Mouse (Mus musculus): ENCODE measurements around the gene Itm2b. TPM values are rescaled to one million over a fixed set of nuclear protein-coding genes. Genes with fewer than 3 reads are reported as not detected.

Gene Itm2b
- total RNA-seq, 2 experiments from 2014 or later, result 792 to 848 TPM

DNA sequence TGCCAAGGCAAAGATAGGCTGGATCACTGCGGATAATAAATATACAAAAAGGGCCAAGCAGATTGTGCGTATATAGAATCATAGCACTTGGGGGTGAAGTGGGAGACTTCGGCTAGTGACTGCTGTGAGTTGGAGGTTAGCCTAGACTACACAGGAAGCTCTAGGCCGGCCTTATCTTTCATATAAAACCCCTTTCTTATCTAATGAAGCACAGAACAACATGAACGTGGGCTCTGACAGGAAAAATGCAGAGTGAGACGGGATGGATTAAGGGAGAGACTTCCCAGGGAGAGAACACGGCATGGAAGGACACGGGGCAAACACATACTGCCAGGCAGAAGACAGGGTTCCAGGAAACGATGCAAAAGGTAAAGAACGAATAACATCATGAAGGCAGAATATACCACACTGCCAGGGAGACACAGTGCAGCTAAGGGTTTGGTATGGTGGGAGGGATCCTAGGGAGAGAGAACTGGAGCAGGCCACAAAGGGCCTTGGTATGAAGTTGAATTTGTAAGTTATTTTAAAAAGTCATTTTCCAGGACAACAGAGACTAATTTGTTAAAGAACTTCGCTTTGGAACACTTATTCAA is 14.9 kb downstream of the Itm2b start:
- no peak for DNase-seq (ENCODE audit: low spot score in 2 of 2)

DNA sequence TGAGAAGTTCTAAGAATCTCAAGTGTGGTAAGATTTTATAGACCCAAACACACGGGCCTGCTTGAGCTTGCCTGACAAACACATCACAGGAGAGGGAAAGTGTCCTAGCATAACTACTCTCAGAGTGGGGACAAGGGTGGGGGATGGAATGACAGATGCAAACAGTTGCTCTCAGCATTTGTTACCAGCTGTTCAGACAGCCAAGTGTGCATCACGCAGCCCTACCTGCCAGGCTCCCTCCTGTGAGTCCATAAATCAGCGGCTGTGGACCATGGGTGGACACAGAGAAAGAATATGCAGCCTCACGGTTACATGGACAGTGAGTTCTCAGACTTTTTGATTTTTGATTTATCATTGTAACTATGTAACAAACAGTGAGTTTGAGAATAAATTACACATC is 15.5 kb downstream of the Itm2b start:
- DNase-seq (ENCODE audit: low spot score in 2 of 2), result no peak

DNA sequence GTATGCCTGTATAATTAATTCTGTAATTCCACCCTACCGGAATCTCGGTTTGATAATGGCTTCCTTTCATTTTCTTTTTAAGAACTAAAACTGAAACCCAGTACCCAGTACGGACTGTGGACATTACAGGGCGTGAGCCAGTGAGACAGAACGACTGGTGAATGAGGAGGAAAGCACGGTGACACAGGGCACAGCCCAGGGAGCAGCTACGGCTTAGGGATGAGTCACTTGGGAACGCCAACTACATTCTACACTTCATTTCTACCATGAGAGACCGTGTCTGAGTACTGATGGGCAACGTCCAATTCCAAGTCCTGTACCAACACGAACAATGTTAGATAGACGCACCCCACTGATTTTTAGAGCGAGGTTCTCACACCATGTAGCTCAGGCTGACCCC is 16.1 kb downstream of the Itm2b start:
- no peak for DNase-seq (ENCODE audit: low spot score in 2 of 2)

DNA sequence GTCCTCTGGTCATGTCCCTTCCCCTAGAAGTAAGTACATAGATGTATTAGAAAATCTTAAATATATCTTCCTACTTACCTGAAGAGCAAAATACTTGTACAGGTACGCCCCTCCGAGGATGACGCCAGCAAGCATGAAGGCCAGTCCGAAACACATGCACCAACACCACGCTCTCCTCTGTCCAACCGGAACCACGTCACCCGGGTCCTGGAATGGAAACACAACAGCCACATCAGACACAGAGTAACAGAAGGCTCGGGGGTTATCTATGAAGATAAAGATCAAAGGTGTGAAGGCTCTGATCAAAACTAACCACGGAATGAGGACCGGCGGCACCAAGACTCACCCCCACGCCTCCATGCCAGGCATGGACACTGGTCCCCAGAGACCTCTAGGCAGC is 16.9 kb downstream of the Itm2b start:
- DNase-seq (ENCODE audit: low spot score in 2 of 2), result no peak

DNA sequence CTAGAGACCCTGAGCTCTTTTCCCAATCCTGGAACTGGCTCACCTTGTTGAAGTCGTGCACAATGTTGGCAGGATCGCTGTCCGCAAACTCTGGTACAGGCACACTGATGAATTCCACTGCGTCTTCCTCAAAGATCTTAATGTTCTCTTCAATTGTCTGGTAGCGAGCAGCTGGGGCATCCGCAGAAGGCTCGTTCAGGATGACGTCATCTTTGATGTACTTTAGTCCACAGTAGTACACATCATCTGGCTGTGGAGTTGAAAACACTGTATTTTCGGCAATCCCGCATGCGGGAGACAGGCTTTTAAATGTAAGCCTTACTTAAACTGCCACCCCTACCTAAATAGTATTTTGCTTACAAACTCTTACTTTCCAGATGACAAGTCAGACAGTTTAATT is 18.8 kb downstream of the Itm2b start:
- no peak for DNase-seq (ENCODE audit: low spot score in 2 of 2)

DNA sequence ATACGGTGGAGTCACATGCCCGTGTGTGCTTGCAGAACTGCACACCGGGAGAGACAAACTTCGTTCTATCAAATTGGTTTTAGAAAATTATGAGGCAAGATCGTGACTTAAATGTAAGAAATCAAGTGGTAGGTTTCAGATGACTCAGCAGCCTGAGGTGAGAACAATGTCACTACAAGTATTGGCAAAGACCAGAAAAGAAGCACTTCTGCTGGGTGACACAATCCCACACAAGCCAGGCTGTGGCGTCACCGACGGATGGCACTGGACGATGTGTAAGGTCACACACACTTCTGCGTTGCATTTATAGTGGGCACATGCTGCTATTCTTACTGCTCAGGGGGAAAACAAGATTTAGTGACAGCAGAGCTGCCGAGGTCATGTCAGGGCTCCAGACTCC is 21.3 kb downstream of the Itm2b start:
- DNase-seq (ENCODE audit: low spot score in 2 of 2), result no peak

DNA sequence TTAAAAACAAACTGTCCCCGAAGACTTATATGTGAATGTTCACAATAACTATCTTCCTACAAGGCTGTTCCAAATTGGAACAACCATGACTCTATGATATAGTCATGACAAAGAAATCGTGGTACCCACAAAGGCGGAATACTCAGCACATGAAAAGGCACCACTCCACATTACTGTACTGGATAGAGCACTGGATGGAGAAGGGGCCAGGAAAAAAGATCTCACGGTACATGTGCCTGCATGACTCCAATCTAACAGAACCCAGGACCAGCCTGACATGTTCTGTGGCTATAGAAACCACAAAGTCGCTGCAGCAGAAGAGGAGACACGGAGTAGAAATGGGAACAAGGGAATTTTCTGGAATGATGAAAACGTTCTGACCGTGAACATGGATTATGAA is 30.4 kb downstream of the Itm2b start:
- no peak for DNase-seq (ENCODE audit: low spot score in 2 of 2)

DNA sequence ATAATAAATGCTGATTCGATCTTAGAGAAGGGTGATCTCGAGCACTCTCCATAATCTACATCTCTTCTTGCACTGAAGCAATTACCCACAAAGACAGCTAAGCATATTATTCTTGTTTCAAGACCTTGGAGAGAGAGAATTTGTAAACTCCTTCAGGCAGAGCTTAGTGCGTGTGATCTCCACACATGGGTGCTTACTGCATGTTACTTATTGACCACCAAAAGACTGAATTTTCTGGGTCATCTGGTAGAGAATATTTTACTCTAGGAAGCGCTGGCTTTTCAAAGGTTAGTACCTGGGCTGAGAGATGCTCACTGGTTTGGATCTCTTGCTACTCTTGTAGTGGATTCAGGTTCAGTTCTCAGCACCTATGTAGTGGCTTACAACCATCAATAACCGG is 34.0 kb downstream of the Itm2b start:
- DNase-seq (ENCODE audit: low spot score in 2 of 2), result no peak

DNA sequence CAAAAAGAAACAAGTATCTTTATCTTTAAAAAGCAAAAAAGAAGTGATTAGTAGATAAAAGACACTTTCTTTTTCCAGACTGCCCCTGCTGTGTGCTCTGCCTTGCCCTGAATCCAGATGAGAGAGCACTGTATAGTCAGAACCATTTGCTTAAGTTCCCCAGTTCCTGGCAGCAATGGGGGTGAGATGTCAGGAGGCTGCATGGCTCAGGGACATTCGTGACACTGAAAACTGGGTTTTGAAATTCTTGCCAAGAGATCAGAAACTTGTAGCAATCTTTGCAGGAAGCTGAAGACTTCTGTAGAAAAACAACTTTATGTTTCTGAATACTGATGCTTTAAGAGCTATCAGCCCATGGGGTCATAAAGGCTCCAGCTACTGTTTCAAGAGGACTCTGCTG is 35.1 kb downstream of the Itm2b start:
- no peak for DNase-seq (ENCODE audit: low spot score in 2 of 2)

DNA sequence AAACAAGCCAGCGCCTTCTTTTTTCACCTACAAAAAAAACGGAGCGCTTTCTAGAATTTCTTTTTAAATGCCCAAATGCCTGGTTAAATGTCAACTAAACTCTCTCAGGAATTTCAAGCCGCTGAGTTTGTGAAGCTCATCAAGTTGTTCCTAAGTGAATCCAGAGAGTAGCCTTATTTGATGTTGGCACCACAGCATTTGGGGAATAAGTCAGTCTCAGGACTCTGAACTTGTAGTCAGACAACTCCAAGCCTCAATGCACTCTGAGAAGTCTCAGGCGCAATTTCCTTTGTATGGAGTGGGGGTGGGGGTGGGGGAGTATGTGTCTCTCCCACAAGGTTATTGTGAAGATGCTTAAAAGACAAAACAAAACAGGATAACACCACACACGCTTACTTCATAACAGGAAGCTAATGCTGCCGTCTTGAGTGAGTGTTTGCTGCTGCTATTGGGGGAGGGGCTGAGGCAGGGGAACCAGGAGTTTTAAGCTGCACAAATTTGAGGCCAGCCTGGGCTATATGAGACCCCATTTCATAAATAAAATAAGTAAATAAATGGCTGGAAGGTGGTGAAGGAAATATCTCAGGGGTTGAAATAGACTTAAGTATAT is 35.9 kb downstream of the Itm2b start:
- no peak for DNase-seq (ENCODE audit: low spot score in 2 of 2)

DNA sequence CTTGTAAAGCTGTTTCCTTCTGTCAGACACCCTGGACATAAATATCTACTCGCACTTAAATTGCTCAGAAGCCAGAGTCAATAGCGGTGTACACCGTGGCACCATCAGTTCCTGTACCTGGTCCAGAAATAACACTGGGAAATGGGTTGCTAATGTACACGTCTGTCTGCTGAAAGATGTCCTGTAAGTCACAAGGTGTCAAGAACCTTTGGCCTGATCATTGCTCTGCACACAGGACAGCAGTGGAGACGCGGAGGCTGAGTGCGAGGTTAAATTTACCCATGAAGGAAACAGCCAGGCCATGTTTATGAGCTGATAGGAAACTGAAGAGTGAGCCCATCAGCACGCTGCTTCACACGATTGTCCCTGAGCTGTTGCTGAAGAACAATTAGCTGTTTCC is 37.8 kb downstream of the Itm2b start:
- no peak for DNase-seq (ENCODE audit: low spot score in 2 of 2)

DNA sequence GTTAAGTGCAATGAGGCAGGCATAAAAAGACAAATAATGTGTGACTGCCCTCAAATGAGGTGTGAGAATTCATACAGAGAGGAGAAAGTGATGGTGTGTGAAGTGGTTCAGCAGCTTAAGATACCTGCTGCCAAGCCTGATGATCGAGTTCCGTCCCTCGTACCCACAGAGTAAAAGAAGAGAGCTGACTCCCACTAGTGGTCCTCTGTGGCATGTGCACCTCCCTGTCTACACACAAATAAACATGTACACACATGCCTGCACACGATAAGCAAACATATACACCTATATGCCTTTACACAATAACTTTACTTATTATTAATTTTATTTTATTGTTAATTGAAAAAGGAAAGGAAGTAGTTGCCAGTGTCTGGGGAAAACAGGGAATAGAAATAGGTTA is 39.5 kb downstream of the Itm2b start:
- no peak for DNase-seq (ENCODE audit: low spot score in 2 of 2)

DNA sequence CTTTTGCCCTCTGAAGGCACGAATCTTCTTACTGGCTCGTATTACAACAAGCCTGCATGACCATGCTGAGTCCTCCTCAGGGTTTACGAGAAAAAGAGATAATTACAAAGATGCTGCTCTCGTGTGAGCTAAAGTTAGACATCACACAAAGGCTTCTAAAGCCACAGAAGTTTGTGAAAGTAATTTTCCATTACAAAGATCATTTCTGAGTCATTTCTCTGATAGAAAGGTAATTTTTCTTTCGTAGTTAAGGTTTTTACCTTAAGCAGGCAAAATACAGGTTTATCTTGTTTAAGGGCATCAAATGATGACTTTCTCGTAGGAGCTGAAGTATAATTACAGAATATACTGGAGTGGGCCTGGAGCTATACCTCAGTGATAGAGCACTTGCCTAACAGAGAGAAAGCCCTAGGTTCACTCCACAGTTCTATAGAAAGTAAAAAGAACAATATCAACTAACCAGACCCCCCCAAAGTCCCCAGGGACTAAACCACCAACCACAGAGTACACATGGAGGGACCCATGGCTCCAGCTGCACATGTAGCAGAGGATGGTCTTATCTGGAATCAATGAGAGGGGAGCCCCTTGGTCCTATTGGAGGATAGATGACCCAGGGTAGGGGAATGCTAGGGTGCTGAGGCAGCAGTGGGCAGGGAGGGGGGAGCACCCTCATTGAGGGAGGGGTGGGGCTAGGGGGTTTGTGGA is 44.9 kb downstream of the Itm2b start:
- DNase-seq (ENCODE audit: low spot score in 2 of 2), result no peak

DNA sequence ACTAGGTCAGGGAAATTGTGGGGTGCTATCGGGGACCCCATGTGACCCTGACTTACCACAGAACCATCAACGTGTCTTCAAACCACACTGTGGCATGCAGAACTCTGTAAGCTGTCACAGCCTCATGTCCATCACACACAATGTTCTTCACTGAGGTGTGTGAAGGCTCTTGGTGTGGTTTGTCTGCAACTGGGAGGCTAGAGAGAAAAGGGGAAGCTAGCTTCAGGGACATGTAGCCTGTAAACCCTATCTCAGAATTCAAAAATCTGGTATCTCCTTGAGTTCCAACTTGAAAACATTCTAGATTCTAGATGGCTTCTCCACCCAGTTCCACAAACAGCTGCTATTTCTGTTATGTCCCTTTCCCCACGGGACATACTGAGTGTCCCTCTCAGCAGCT is 45.5 kb downstream of the Itm2b start:
- no peak for DNase-seq (ENCODE audit: low spot score in 2 of 2)

DNA sequence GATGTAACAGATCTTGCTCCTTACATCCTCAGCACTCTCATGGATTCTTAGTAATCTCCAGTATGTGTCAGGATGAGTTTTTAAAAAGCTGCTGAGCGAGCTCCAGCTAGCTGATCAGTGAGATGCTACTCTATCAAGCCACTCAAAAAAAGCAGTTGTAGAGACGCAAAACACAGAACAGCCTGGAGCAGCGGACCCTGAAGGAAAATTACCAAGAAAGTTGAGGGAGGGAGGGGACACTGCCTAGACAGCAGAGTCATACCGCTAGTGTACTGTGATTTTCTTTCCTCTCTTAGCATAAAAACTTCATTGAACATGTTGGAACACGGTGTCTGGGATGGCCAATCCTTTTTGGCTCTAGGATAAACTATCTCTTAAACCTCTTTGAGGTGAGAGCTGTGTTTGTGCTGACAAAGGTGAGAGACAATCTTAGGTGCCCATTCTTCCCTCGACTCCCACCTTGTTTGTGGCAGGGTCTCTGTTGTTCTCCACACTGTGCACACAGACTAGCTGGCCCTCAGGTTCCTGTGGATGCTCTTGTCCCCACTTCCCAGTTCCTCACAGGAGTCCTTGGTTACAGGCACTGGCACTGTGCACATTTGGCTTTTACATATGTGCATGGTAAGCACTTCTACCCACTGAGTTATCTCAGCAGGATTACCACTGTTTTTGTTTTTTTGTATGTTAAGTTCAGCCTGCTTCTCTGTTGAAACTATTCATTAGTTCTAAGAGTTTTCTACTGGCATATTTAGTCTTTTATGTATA is 48.6 kb downstream of the Itm2b start:
- DNase-seq (ENCODE audit: low spot score in 2 of 2), result no peak

DNA sequence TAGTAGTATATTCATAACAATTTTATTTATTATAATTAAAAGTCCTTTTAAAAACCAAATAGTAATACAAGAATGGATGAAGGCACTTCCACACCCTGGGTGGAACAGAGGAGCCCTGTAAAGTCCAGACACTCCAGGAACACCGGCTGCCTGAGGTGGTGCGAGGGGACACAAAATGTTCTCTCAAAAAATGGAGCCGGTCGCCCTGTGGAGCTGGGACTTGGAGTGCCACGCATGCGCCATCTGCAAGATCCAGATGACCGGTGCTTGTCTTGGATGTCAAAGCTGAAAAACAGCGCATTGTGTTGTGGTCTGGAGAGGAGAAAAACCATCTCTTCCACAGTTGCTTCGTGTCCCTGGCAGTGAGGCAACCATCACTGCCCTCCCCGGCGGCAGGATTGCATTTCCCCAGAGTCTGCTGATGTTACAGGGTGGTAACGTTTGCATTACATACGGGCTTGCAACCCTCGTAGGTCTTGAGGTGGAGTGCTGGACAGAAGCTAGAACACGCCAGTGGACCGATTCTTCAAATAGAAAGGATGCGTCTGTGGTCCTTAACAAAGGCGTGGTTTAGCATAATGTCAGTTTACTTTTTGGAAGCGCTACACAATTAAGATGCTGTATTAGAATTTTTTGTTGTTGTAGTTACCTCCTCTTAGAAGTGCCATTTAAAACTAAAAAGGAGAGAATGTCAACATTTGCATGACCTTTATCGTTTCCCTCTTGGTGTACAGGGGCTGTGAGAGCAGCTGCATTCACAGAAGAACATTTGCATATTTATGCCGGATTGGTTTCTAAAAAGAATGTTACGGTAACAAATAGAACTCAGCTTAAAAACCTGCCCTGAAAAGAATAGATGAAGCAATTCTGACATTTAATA is 49.9 kb downstream of the Itm2b start:
- DNase-seq (ENCODE audit: low spot score in 2 of 2), result peak in 1 of 2 experiments; percentile 25

DNA sequence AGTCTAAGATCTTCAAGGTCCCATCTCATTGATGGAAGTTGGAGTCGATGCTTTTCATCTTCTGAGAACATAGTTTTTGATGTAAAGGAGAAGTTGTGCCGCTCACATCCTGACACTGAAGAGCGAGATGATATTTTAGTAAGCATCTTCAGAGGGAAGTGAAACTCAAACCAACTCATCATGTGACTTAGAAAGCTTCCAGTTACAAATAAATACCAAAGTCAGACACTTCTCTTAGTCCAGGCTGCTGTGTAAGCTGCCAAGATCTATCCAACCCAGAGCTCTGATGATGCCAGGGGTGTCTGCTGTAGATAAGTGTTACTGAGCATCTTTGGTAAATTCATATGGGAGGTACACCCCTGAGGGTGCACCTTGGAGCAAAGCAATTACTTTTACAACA is 51.2 kb downstream of the Itm2b start:
- no peak for DNase-seq (ENCODE audit: low spot score in 2 of 2)

DNA sequence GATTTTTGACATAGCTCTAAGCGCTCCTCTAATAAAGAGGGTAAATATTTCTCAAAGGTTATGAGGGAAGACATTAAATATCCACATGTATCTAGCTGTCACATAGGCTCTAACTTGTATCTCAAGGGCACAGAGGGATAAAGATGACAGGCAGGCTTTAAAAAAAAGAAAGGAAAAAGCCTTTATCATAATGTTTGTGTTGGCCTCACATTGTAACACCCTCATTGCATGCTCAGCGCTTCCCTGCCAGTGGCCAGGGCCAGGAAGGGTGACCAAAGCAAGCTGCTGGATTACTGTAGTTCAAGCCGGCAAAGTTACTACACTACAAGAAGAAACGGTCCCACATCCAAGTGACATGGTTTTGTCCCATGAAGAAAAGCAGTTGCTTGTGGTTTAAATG is 53.7 kb downstream of the Itm2b start:
- no peak for DNase-seq (ENCODE audit: low spot score in 2 of 2)

DNA sequence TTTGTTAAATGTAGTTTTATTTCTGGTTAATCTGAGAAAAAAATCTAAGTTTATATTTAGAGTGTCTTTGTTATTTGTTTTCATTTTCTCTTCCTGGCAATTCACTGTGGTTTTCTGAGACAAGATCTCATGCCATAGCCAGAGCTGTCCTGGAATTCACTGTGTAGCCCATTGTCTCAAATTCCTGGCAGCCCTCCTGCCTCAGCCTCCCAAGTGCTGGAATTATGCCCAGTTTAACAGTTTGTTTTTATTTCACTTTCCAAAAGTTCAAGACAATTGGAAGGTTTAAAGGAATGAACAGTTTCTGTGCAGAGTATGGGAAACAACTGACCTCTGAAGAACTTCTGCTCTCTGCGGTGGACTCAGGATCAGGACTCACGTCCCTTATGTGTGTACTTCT is 55.2 kb downstream of the Itm2b start:
- no peak for DNase-seq (ENCODE audit: low spot score in 2 of 2)

DNA sequence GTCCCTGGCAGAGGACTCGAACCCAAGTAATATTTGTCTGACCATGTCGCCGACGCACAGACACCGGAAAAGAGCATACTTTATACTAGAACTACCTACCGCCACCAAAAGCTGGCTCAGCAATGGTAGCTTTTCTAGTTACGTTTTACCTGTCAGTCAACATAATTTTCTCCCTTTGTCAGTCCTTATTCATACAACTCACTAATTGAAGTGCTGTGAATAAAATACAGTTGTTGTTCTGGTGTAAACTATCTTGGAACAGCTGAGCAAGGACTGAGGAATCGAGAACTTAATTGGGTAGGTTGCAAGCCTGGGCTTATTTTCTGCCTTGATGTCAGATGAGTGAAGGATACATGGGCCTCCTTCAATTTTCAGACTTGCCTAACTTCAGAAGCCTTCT is 58.6 kb downstream of the Itm2b start:
- no peak for DNase-seq (ENCODE audit: low spot score in 2 of 2)
